Mouse (Mus musculus) embryonic fibroblast, embryonic 13.5 days (primary cell): Measurements from ENCODE around the gene Ifitm10. TPM values are rescaled to one million over a fixed set of nuclear protein-coding genes. Genes with fewer than 3 reads are reported as not detected.

Experiments used
- H3K27ac ChIP-seq: 2 replicates; pipeline ENCODE4 v1.5.1; 2012; ENCODE audit warnings: low read length, control low read depth, inconsistent platforms; ENCODE audit not compliant: insufficient read depth
- H3K4me1 ChIP-seq: 2 replicates; pipeline ENCODE4 v1.6.1; 2011; ENCODE audit warnings: low read length; ENCODE audit not compliant: control insufficient read depth, insufficient read depth
- H3K4me3 ChIP-seq: 2 replicates; pipeline ENCODE4 v1.5.1; 2011; ENCODE audit warnings: mild to moderate bottlenecking, control low read depth, low read length; ENCODE audit not compliant: insufficient read depth
- CTCF ChIP-seq: IDR thresholded peaks from 2 replicates; pipeline ENCODE4 v1.5.1; 2011; ENCODE audit warnings: mild to moderate bottlenecking, control low read depth, low read length, moderate library complexity, borderline replicate concordance; ENCODE audit not compliant: insufficient read depth
- POLR2A ChIP-seq: IDR thresholded peaks from 2 replicates; pipeline ENCODE4 v1.6.1; 2011; ENCODE audit warnings: low read depth, mild to moderate bottlenecking, control low read depth, low read length, moderate library complexity
- polyA plus RNA-seq: library from polyadenylated mRNA; stranded (reverse); fragments of >200 nt; gene quantifications from 2 replicates; pipeline ENCODE4 v1.2.4, GENCODE M21; 2011; ENCODE audit warnings: low read depth; ENCODE audit not compliant: missing spikeins, insufficient read length

Ifitm10 gene
- polyA plus RNA-seq, 1 experiment: 6.5 TPM

- Histone ChIP-seq H3K4me3 (no peak overlapping the region), H3K27ac (no peak overlapping the region), H3K4me1 (no peaks in the 10 kb centered on the region)
- TF ChIP-seq POLR2A (no peak), CTCF (no peak)
These were observed 30.0 kb upstream of the Ifitm10 start for GRCm38 (mm10) chr7:142403591-142403990.

DNA sequence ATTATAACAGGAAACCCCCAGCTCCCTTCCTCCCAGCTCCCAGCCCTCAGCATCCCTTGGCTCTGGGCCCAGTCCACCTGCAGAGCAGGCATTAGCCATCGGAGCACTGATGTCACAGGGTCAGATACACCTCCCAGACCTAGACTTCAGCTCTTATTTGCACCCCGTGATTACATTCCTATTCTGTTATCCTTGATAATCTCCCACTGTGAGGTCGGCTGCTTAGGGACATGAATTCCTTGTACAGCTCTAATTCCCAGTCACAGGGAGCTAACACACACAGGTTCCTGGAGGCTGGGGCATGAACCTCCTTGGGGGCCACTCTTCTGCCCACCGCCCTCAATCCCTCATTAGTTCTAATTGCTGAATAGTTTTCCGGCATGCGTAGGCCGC lies 27.2 kb upstream of the Ifitm10 start:
- TF ChIP-seq CTCF: no peak
- no peak for TF ChIP-seq POLR2A
- Histone ChIP-seq H3K4me1 (no peaks in the 10 kb centered on the region), H3K27ac (no peak overlapping the region), H3K4me3 (no peak overlapping the region)

DNA sequence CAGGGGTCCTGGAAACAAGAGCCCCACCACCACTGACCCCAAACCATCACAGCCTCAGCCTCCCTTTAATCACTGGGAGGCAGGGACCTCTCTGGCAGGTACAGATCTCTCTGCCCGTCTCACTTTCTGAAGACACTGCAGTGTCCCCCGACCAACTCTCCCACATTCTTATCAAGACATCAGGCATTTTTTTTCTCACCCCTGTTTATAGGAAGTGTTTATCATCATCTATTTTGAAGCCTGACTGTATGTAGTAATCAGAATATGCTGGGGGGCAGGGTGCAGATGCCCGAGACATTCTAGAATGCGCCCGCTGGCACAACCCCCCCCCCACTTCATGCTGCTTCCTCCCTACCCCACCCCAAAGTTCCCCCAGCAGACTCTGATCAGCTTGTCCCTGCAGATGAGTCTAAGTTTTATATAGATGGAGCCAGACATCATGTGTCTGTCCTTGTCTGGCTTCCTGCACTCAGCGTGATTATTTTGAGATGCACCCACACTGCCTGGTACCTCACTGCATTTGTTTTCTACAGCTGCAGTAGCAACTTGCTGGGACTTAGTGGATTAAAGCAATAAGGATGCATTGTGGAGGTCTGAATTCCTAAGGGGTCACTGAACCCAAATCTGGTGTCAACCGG lies 26.7 kb upstream of the Ifitm10 start:
- Histone ChIP-seq H3K4me3 (no peak overlapping the region), H3K27ac (no peak overlapping the region), H3K4me1 (no peaks in the 10 kb centered on the region)
- TF ChIP-seq CTCF (no peak), POLR2A (no peak)

GRCm38 (mm10) chr7:142399250-142399649 lies 25.7 kb upstream of the Ifitm10 start:
- no peak overlapping the region for H3K4me3 ChIP-seq
- H3K27ac ChIP-seq: no peak overlapping the region
- TF ChIP-seq CTCF (no peak), POLR2A (no peak)
- no peaks in the 10 kb centered on the region for H3K4me1 ChIP-seq

DNA sequence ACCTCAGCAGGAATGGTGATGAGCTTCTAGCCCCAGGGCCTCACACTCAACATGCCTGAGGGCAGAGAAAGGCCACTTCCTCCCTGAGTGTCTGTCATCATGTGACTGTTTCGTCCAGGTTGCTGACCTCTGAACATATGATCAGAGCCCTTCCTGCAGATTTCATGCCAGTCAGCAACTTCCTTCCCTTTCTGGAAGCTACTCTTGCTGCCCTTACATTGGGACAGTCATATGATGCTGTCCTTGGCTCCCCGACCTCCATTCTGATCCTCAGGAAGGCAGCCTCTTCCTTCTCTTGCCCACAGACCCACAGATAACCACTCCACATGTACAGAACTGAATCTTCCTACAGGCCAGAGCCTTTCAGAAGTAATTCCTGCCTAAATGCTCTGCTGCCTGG lies 24.5 kb upstream of the Ifitm10 start:
- no peak overlapping the region for H3K27ac ChIP-seq
- TF ChIP-seq CTCF (no peak), POLR2A (no peak)
- no peaks in the 10 kb centered on the region for H3K4me1 ChIP-seq
- no peak overlapping the region for H3K4me3 ChIP-seq

- H3K4me3 ChIP-seq: no peak overlapping the region
- TF ChIP-seq CTCF (no peak), POLR2A (no peak)
- no peak overlapping the region for H3K27ac ChIP-seq
- H3K4me1 ChIP-seq: no peaks in the 10 kb centered on the region; the same call in 1 of the 2 replicates
These were observed 23.1 kb upstream of the Ifitm10 start for GRCm38 (mm10) chr7:142396611-142397010.

GRCm38 (mm10) chr7:142395472-142395871 lies 21.9 kb upstream of the Ifitm10 start:
- Histone ChIP-seq H3K4me3 (no peak overlapping the region), H3K4me1 (no peaks in the 10 kb centered on the region; the same call in 1 of the 2 replicates), H3K27ac (no peak overlapping the region)
- TF ChIP-seq CTCF (no peak), POLR2A (no peak)

GRCm38 (mm10) chr7:142394261-142395190 lies 21.0 kb upstream of the Ifitm10 start:
- no peak overlapping the region for H3K27ac ChIP-seq
- TF ChIP-seq CTCF: no peak
- TF ChIP-seq POLR2A: no peak
- no peak overlapping the region for H3K4me3 ChIP-seq
- no peaks in the 10 kb centered on the region; the same call in 1 of the 2 replicates for H3K4me1 ChIP-seq

DNA sequence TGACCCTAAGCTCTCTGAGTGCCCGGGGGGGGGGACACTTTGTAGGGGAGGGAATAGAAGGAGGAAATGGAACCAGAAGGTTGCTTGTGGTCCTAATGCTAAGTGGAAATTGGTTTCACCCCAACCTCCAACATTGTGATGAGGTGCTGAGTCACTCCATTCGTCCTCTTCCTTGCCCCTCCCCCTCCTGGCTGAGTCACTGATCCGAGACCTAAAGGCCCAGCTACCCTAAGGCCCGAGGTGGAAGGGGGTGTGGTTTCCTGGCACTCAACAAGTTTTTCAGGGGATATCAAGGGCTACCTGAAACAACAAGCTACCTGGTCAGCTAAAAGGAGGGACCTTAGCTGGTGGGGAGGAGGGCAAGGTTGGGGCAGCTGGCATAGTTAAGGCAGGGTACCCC lies 19.6 kb upstream of the Ifitm10 start:
- TF ChIP-seq CTCF (no peak), POLR2A (no peak)
- no peaks in the 10 kb centered on the region; the same call in 1 of the 2 replicates for H3K4me1 ChIP-seq
- H3K4me3 ChIP-seq: no peak overlapping the region
- H3K27ac ChIP-seq: 0 out of 2 replicates have a peak overlapping the region, but pooled peaks have one; percentile 10

GRCm38 (mm10) chr7:142391609-142392008 lies 18.1 kb upstream of the Ifitm10 start:
- no peak overlapping the region for H3K4me3 ChIP-seq
- no peaks in the 10 kb centered on the region; the same call in 1 of the 2 replicates for H3K4me1 ChIP-seq
- H3K27ac ChIP-seq: no peak overlapping the region
- TF ChIP-seq POLR2A: no peak
- no peak for TF ChIP-seq CTCF
